Mouse (Mus musculus) lung, adult 2 months (tissue): Measurements from ENCODE around the gene Fam136a. TPM values are rescaled to one million over a fixed set of nuclear protein-coding genes. Genes with fewer than 3 reads are reported as not detected.
A peak's percentile ranks its signal among the peaks of the same experiment; 100 is the strongest.

Source experiments
- DNase-seq: peaks from one replicate; pipeline ENCODE4 v3.0.0; 2022
- H3K4me1 ChIP-seq: fragments of 200-500 bp; 2 replicates; pipeline ENCODE4 v1.6.1; 2011; ENCODE audit warnings: low read length; ENCODE audit not compliant: control insufficient read depth, insufficient read depth
- H3K4me3 ChIP-seq: fragments of 200-500 bp; replicated peaks from 2 replicates; pipeline ENCODE3; 2011; ENCODE audit warnings: low read depth, mild to moderate bottlenecking, control low read depth, low read length; ENCODE audit errors: extremely low read depth
- CTCF ChIP-seq: fragments of 200-500 bp; IDR thresholded peaks from 2 replicates; pipeline ENCODE4 v1.5.1; 2011; ENCODE audit warnings: mild to moderate bottlenecking, low read length, control low read depth; ENCODE audit not compliant: insufficient read depth
- POLR2A ChIP-seq: fragments of 200-500 bp; IDR thresholded peaks from 2 replicates; pipeline ENCODE4 v1.6.1; 2011; ENCODE audit warnings: low read depth, mild to moderate bottlenecking, control low read depth, low read length, borderline replicate concordance; ENCODE audit errors: extremely low read depth
- WGBS: fragments of 180-500 bp; shearing (Covaris S2); methylation state at CpG from one replicate; pipeline ENCODE4 v1.1.7; 2018; 5-methylcytosine and 5-hydroxymethylcytosine counted together
- polyA plus RNA-seq: library from polyadenylated mRNA; depleted of rRNA; stranded (reverse); fragments of >200 nt; gene quantifications from 2 replicates; pipeline ENCODE4 v1.2.3, GENCODE M21; 2012; rRNA removed

Gene Fam136a
- polyA plus RNA-seq, 1 experiment, result 8.5 TPM

DNA sequence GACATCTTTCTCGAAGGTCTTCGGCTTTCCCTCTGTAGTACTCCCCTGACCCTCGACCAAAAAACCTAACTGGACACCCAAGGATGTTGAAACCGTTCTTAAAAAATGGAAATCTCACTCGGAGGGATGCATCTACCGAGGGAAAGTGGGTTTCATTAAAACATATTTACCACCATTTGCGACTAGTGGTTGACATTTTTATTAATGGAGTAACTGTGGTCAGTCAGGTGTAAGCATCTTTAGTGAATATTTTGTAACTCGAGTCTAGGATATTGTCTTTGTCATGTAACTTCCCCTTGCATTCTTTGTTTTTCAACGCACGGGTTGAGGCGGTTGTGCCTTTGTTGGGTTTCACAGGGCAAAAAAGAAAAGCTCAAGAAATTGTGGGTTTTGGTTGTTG, 39.5 kb downstream of the Fam136a start:
- Histone ChIP-seq H3K4me3 (peak overlapping the region; percentile 83), H3K4me1 (peaks cover 3% of the 10 kb centered on the region; the same call in 1 of the 2 replicates)
- TF ChIP-seq POLR2A (no peak), CTCF (no peak)
- under 1% methylated on average over 11 of the region's 11 CpGs for WGBS
- DNase-seq, result no peak

DNA sequence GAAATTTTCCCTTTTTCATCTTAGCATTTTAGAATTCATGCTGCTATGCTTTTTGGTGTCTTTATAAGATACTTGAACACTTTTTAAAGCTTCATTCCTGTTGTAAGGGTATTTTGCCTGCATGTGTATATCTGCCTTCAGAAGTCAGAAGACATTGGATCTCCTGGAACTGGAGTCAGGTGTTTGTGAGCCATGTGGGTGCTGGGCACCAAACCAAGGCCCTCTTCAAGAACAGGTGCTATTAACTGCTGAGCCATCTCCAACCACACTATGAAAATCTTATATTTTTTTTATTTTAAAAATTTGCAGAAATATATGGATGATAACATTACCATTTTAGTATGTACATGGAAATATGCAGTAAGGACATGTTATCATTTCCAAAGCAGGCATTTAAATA, 40.9 kb downstream of the Fam136a start:
- peaks cover 3% of the 10 kb centered on the region; the same call in 1 of the 2 replicates for H3K4me1 ChIP-seq
- TF ChIP-seq POLR2A (no peak), CTCF (no peak)
- no peak for DNase-seq
- no peak overlapping the region for H3K4me3 ChIP-seq

DNA sequence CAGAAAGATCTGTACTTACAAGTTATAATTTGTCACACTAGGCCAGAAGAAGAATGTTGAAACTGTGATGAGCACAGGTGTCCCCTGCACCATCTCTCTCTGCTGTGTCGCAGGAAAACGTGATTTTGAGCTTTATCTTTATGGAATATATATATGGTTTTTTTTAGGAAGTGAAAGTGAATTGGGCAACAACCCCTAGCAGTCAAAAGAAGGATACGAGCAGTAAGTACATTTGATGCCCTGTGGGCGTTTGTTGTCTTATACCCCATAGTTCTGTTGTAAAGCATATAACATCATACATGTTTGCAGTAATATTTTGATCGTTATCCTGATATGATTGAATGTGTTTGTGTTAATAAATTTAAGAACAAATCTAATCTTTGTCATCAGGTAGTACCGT, 53.3 kb downstream of the Fam136a start:
- H3K4me3 ChIP-seq, result no peak overlapping the region
- H3K4me1 ChIP-seq, result no peaks in the 10 kb centered on the region
- no peak for TF ChIP-seq POLR2A
- TF ChIP-seq CTCF, result no peak
- no peak for DNase-seq
- 82% methylated on average over 6 of the region's 6 CpGs for WGBS

DNA sequence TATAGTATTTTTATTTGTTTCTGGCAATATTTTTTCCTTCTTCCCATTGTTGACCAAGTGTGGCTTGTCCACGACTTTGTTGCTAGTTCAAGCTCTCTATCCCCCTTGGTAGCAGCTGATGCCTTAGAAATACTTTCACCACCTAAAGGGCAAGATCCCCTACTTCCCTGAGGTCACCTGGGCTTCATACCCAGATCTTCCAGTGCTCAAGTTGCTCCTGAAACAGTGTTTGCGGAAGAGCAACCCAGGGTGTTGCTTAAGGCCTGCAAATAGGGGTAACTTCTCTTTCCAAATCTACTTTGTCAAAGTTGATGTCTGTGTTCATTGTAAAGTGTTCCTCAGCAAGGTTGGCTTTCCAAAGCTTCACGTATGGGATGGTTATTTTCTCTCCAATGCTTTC, 53.8 kb downstream of the Fam136a start:
- H3K4me3 ChIP-seq, result no peak overlapping the region
- WGBS, result 90% methylated on average over 3 of the region's 3 CpGs
- DNase-seq, result no peak
- no peaks in the 10 kb centered on the region for H3K4me1 ChIP-seq
- TF ChIP-seq CTCF, result no peak
- TF ChIP-seq POLR2A, result no peak

Other genes with a start within 250 kb of the Fam136a start
- 8.2 and 11.2 TPM in 2 replicates for gene Tgfa, start 170.4 kb upstream of the Fam136a start, polyA plus RNA-seq
- gene Snrpg, start 5.7 kb downstream of the Fam136a start, polyA plus RNA-seq, result 30.3 and 36.8 TPM in 2 replicates
- 25.6 and 28.6 TPM in 2 replicates for gene Pcyox1, start 31.5 kb downstream of the Fam136a start, polyA plus RNA-seq
- 12.8 and 22.0 TPM in 2 replicates for gene Tia1, start 38.6 kb downstream of the Fam136a start, polyA plus RNA-seq
- 6.9 and 9.6 TPM in 2 replicates for gene Gm44790, start 61.0 kb downstream of the Fam136a start, polyA plus RNA-seq
- 10.4 and 13.4 TPM in 2 replicates for gene C87436, start 72.7 kb downstream of the Fam136a start, polyA plus RNA-seq
- gene Pcbp1, start 160.7 kb downstream of the Fam136a start, polyA plus RNA-seq, result 161 TPM in 2 replicates